Comparison of ENCODE assay signal across 19 mouse cellular contexts in the genomic region with DNA sequence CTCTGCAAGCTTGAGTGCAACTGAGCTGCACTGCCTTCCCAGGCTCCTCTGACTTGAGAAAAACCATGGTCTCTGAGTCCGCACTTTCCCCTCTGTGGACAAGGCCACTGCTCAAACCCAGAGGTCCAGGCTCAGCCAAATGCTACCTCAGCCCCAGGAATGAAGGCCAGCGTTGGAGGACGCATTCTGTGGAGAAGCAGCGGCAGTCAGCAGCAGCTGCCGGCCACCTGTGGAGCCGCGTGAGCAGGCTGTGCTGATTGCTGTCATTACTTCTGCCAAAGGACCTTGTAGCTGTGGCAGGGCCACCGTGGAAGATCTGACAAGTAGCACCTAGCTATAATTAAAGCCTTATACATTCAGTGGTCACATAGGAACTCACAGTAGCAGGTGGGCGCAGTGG. TPM values are rescaled to one million over a fixed set of nuclear protein-coding genes. Genes with fewer than 3 reads are reported as not detected.
DNase-seq lines count a peak whose midpoint lies in the region; ATAC-seq lines count a peak whose summit lies in the region.
"Had no signal": no experiment of that assay in that cellular context is flagged by ENCODE, and none has a peak within 500 bp of the region (broad histone marks: within the 10 kb centered on the region; RNA-seq: fewer than 3 reads in every experiment).

No protein-coding gene starts in this region.

- H3K4me2 ChIP-seq in midbrain, embryonic 14.5 days (ENCODE audit: low read length), result no peak overlapping the region
- no peak overlapping the region for H3K4me2 ChIP-seq in limb, embryonic 11.5 days (ENCODE audit: low read depth, severe bottlenecking)
- H3K4me2 ChIP-seq: forebrain, embryonic 12.5 days; heart, embryonic 13.5 days; limb, embryonic 15.5 days; liver, embryonic 15.5 days; midbrain, embryonic 12.5 days had no signal

- H3K9me3 ChIP-seq in midbrain, embryonic 10.5 days (replicated peaks), result no peaks in the 10 kb centered on the region
- H3K9me3 ChIP-seq in midbrain, embryonic 14.5 days (ENCODE audit: control insufficient read depth, low read length), result no peaks in the 10 kb centered on the region
- H3K9me3 ChIP-seq in limb, embryonic 11.5 days (ENCODE audit: control insufficient read depth, low read length), result no peaks in the 10 kb centered on the region
- H3K9me3 ChIP-seq: forebrain, embryonic 12.5 days; heart, embryonic 13.5 days; limb, embryonic 15.5 days; liver, embryonic 15.5 days; midbrain, embryonic 12.5 days had no signal

- WGBS in midbrain, embryonic 10.5 days, result 74% methylated on average over 9 of the region's 9 CpGs
- WGBS in midbrain, embryonic 14.5 days, result 68% methylated on average over 9 of the region's 9 CpGs
- 22% methylated on average over 9 of the region's 9 CpGs for WGBS in limb, embryonic 11.5 days

- no peak for ATAC-seq in midbrain, embryonic 14.5 days (ENCODE audit: low FRiP score, low TSS enrichment)
- ATAC-seq in limb, embryonic 11.5 days (ENCODE audit: insufficient number of reproducible peaks, low FRiP score, low TSS enrichment, low read depth), result no peak
- ATAC-seq: hindbrain, embryonic 16.5 days; intestine, postnatal 0 days had no signal

- no peak overlapping the region for H3K4me3 ChIP-seq in midbrain, embryonic 10.5 days
- H3K4me3 ChIP-seq in midbrain, embryonic 14.5 days (replicated peaks; ENCODE audit: low read depth, low read length), result no peak overlapping the region
- no peak overlapping the region for H3K4me3 ChIP-seq in limb, embryonic 11.5 days (ENCODE audit: low read depth, low read length)
- H3K4me3 ChIP-seq: forebrain, embryonic 12.5 days; heart, embryonic 13.5 days; limb, embryonic 15.5 days; liver, embryonic 15.5 days; midbrain, embryonic 12.5 days had no signal

- H3K27ac ChIP-seq in midbrain, embryonic 10.5 days (replicated peaks), result 0 out of 2 replicates have a peak overlapping the region, but pooled peaks have one; percentile 42
- no peak overlapping the region for H3K27ac ChIP-seq in midbrain, embryonic 14.5 days (replicated peaks; ENCODE audit: low read depth, low read length)
- H3K27ac ChIP-seq in limb, embryonic 11.5 days (replicated peaks; ENCODE audit: low read depth, low read length), result no peak overlapping the region
- H3K27ac ChIP-seq: forebrain, embryonic 12.5 days; heart, embryonic 13.5 days; limb, embryonic 15.5 days; liver, embryonic 15.5 days; macrophage; midbrain, embryonic 12.5 days; stomach, postnatal 0 days had no signal

- H3K9ac ChIP-seq in midbrain, embryonic 14.5 days (replicated peaks; ENCODE audit: low read length), result no peak overlapping the region
- no peak overlapping the region for H3K9ac ChIP-seq in limb, embryonic 11.5 days (ENCODE audit: low read length)
- H3K9ac ChIP-seq: forebrain, embryonic 12.5 days; heart, embryonic 13.5 days; limb, embryonic 15.5 days; liver, embryonic 15.5 days; midbrain, embryonic 12.5 days had no signal

- H3K4me1 ChIP-seq in midbrain, embryonic 10.5 days, result peaks cover 48% of the 10 kb centered on the region
- H3K4me1 ChIP-seq in midbrain, embryonic 14.5 days (ENCODE audit: control insufficient read depth, insufficient read depth, low read length), result peaks cover 4% of the 10 kb centered on the region
- 0 out of 2 replicates have a peak, but pooled peaks cover 5% of the 10 kb centered on the region for H3K4me1 ChIP-seq in limb, embryonic 11.5 days (ENCODE audit: control insufficient read depth, insufficient read depth, low read length)
- H3K4me1 ChIP-seq: limb, embryonic 15.5 days; liver, embryonic 15.5 days had no signal

- H3K36me3 ChIP-seq in midbrain, embryonic 10.5 days, result no peaks in the 10 kb centered on the region
- no peaks in the 10 kb centered on the region for H3K36me3 ChIP-seq in midbrain, embryonic 14.5 days (ENCODE audit: control insufficient read depth, insufficient read depth, low read length)
- H3K36me3 ChIP-seq in limb, embryonic 11.5 days (ENCODE audit: control insufficient read depth, insufficient read depth, low read length), result no peaks in the 10 kb centered on the region
- H3K36me3 ChIP-seq: forebrain, embryonic 12.5 days; heart, embryonic 13.5 days; limb, embryonic 15.5 days; liver, embryonic 15.5 days had no signal

- no peaks in the 10 kb centered on the region for H3K27me3 ChIP-seq in midbrain, embryonic 10.5 days (ENCODE audit: low read depth, poor library complexity, severe bottlenecking)
- no peaks in the 10 kb centered on the region for H3K27me3 ChIP-seq in midbrain, embryonic 14.5 days (ENCODE audit: control insufficient read depth, insufficient read depth, low read length)
- 0 out of 2 replicates have a peak, but pooled peaks cover 7% of the 10 kb centered on the region for H3K27me3 ChIP-seq in limb, embryonic 11.5 days (ENCODE audit: control insufficient read depth, insufficient read depth, low read length)
- H3K27me3 ChIP-seq: forebrain, embryonic 12.5 days; limb, embryonic 15.5 days; liver, embryonic 15.5 days had no signal

- peak; percentile 38 for DNase-seq in embryo, embryonic 10 days (ENCODE audit: low spot score)
- DNase-seq in embryo, embryonic 9.5 days (ENCODE audit: extremely low spot score), result no peak
- no peak for DNase-seq in midbrain, embryonic 10.5 days (ENCODE audit: low spot score)
- DNase-seq in midbrain, embryonic 14.5 days, result no peak
- DNase-seq in embryo, embryonic 11 days, result peak; percentile 24
- DNase-seq in limb, embryonic 11.5 days (ENCODE audit: low spot score), result peak; percentile 66
- DNase-seq in natural killer cell, adult 2 months (ENCODE audit: low spot score in 2 of 2), result no peak
- DNase-seq: cerebellum, adult 9-10 months; heart, adult 18-20 months; heart, postnatal 36 days had no signal

RNA-seq across cellular contexts. Expression of a gene that starts 55.2 kb away (rescaled TPM):
- 12.2 and 17.3 TPM in 2 replicates for polyA plus RNA-seq in midbrain, embryonic 10.5 days (2016; fragmentation: Nextera tagmentation; extraction: Ambion mirVana)
- 23.6 and 26.9 TPM in 2 replicates for polyA plus RNA-seq in midbrain, embryonic 14.5 days (2014; fragmentation: Nextera tagmentation; extraction: Ambion mirVana)
- 3.6 and 3.7 TPM in 2 replicates for polyA plus RNA-seq in limb, embryonic 11.5 days (2014; fragmentation: Nextera tagmentation; extraction: Ambion mirVana)

RNA-seq across cellular contexts. Expression of a gene that starts 56.4 kb away (rescaled TPM):
- polyA plus RNA-seq in midbrain, embryonic 10.5 days (2016; fragmentation: Nextera tagmentation; extraction: Ambion mirVana), result 7.8 and 8.2 TPM in 2 replicates
- 5.9 and 6.0 TPM in 2 replicates for polyA plus RNA-seq in midbrain, embryonic 14.5 days (2014; fragmentation: Nextera tagmentation; extraction: Ambion mirVana)
- polyA plus RNA-seq in limb, embryonic 11.5 days (2014; fragmentation: Nextera tagmentation; extraction: Ambion mirVana), result 2.6 and 2.7 TPM in 2 replicates

Comparison
In these comparisons a context has a peak if more than half of its experiments do, and no peak if none do; other contexts are left out.
1. DNase-seq: peak in embryo, embryonic 10 days (single experiment), embryo, embryonic 11 days (single experiment) and limb, embryonic 11.5 days (single experiment); none in embryo, embryonic 9.5 days (single experiment), midbrain, embryonic 10.5 days (single experiment), midbrain, embryonic 14.5 days (single experiment) and natural killer cell, adult 2 months (0 of 2).